Comparison of ENCODE assay signal across 8 mouse cellular contexts in genomic region chr8:45885775-45886174, GRCm38 (mm10). TPM values are rescaled to one million over a fixed set of nuclear protein-coding genes. Genes with fewer than 3 reads are reported as not detected.
DNase-seq lines count a peak whose midpoint lies in the region; ATAC-seq and TF ChIP-seq lines count a peak whose summit lies in the region.

No protein-coding gene starts in this region.

- peak overlapping the region; percentile 44; the same call in 1 of the 2 replicates for H3K4me2 ChIP-seq in liver, embryonic 14.5 days (ENCODE audit: low read depth)

- no peaks in the 10 kb centered on the region for H3K4me1 ChIP-seq in liver, embryonic 14.5 days (replicated peaks; ENCODE audit: control insufficient read depth in 2 of 2, insufficient read depth in 2 of 2, low read length in 1 of 2)
- no peaks in the 10 kb centered on the region; the same call in 1 of the 2 replicates for H3K4me1 ChIP-seq in small intestine, adult 2 months (ENCODE audit: control insufficient read depth, insufficient read depth, insufficient read length, low read length)

- peak; percentile 15; the same call in 1 of the 2 replicates for TF ChIP-seq CTCF in left cerebral cortex, adult 2 months (IDR thresholded peaks at IDR 0.05)
- TF ChIP-seq CTCF in liver, embryonic 14.5 days (IDR thresholded peaks at IDR 0.05; ENCODE audit: low read depth), result no peak
- TF ChIP-seq CTCF in small intestine, adult 2 months (IDR thresholded peaks at IDR 0.05; ENCODE audit: extremely low read depth, insufficient read length, insufficient replicate concordance, low read depth, low read length), result no peak

- no peak for TF ChIP-seq POLR2A in small intestine, adult 2 months (IDR thresholded peaks at IDR 0.05; ENCODE audit: low read depth, low read length)

- peak overlapping the region; percentile 42 for H3K4me3 ChIP-seq in left cerebral cortex, adult 2 months
- H3K4me3 ChIP-seq in liver, embryonic 14.5 days (ENCODE audit: insufficient read depth in 1 of 2, low read depth in 2 of 2, low read length in 2 of 2), result no peak overlapping the region; a peak in 1 of 4 replicates
- H3K4me3 ChIP-seq in small intestine, adult 2 months (ENCODE audit: low read depth, low read length), result peak overlapping the region; percentile 60

- intact Hi-C loops in left cerebral cortex, adult 2 months (cut with DNase I), result no loop called here
- intact Hi-C loops in left cerebral cortex, postnatal 4 days (cut with DNase I), result no loop called here

- H3K27me3 ChIP-seq in liver, embryonic 14.5 days (ENCODE audit: control insufficient read depth, insufficient read depth, low read length), result no peaks in the 10 kb centered on the region; the same call in 1 of the 2 replicates
- peaks cover 5% of the 10 kb centered on the region; the same call in 1 of the 2 replicates for H3K27me3 ChIP-seq in small intestine, adult 2 months (ENCODE audit: control insufficient read depth, insufficient read depth, low read length)

- whole genome bisulfite sequencing in liver, embryonic 14.5 days (ENCODE audit: insufficient replicate concordance), result 31% methylated on average over 2 of the region's 2 CpGs
- 27% methylated on average over 2 of the region's 2 CpGs for WGBS in small intestine, adult 2 months

- no peak overlapping the region for H3K27ac ChIP-seq in left cerebral cortex, adult 2 months
- no peak overlapping the region for H3K27ac ChIP-seq in liver, embryonic 14.5 days
- H3K27ac ChIP-seq in small intestine, adult 2 months (ENCODE audit: insufficient read depth, low read depth, low read length), result peak overlapping the region; percentile 82

- H3K9ac ChIP-seq in liver, embryonic 14.5 days (replicated peaks), result no peak overlapping the region

- no peak for TF ChIP-seq EP300 in liver, embryonic 14.5 days (IDR thresholded peaks at IDR 0.05; ENCODE audit: low read depth)

- ATAC-seq in liver, embryonic 14.5 days (ENCODE audit: insufficient read depth), result no peak

- no peaks in the 10 kb centered on the region for H3K36me3 ChIP-seq in liver, embryonic 14.5 days (replicated peaks; ENCODE audit: control insufficient read depth, insufficient read depth, low read depth)
- H3K36me3 ChIP-seq in small intestine, adult 2 months (ENCODE audit: control insufficient read depth, insufficient read depth, low read length), result no peaks in the 10 kb centered on the region

- no peak for DNase-seq in left cerebral cortex, adult 2 months (ENCODE audit: extremely low spot score in 1 of 2, low spot score in 2 of 2)
- no peak for DNase-seq in left cerebral cortex, adult 9 months (ENCODE audit: low spot score in 2 of 2)
- DNase-seq in gastrocnemius, postnatal 10 days, result peak; percentile 23
- DNase-seq in liver, embryonic 14.5 days (ENCODE audit: low read depth in 3 of 3, low spot score in 3 of 3), result no peak
- no peak for DNase-seq in right cerebral cortex, postnatal 4 days
- no peak for DNase-seq in left cerebral cortex, postnatal 4 days
- no peak for DNase-seq in layer of hippocampus, adult 11-12 months (ENCODE audit: low spot score)

- no peaks in the 10 kb centered on the region for H3K9me3 ChIP-seq in liver, embryonic 14.5 days (ENCODE audit: control insufficient read depth, low read length)

RNA-seq across cellular contexts. Expression of gene Pdlim3, which starts 0.5 kb away (rescaled TPM):
- 1 to 10 TPM; 2.2 to 2.4 TPM for total RNA-seq in left cerebral cortex, adult 2 months (2021)
- 100 to 1,000 TPM; 594 to 743 TPM for total RNA-seq in gastrocnemius, postnatal 10 days (2021)
- 0.64 and 0.69 TPM in 2 replicates for polyA plus RNA-seq in liver, embryonic 14.5 days (2012; rRNA removed)
- polyA plus RNA-seq in liver, embryonic 14.5 days (2014; fragmentation: Nextera tagmentation; extraction: Ambion mirVana), result 0.62 and 0.76 TPM in 2 replicates
- polyA plus RNA-seq in small intestine, adult 2 months (2012; rRNA removed), result 52.8 and 59.5 TPM in 2 replicates
- 1 to 10 TPM in 1 of 2 experiments, under 1 TPM in 1; 0.26 to 1.0 TPM for total RNA-seq in left cerebral cortex, postnatal 4 days (2021)

RNA-seq across cellular contexts. Expression of gene Ccdc110, which starts 48.6 kb away (rescaled TPM):
- 1 to 10 TPM in 1 of 2 experiments, under 1 TPM in 1; 0.84 to 1.3 TPM for total RNA-seq in left cerebral cortex, adult 2 months (2021)
- not detected for total RNA-seq in gastrocnemius, postnatal 10 days (2021)
- not detected in 2 replicates for polyA plus RNA-seq in liver, embryonic 14.5 days (2012; rRNA removed)
- polyA plus RNA-seq in liver, embryonic 14.5 days (2014; fragmentation: Nextera tagmentation; extraction: Ambion mirVana), result not detected in 2 replicates
- 0.04 TPM in 1 of 2 replicates, not detected in the other for polyA plus RNA-seq in small intestine, adult 2 months (2012; rRNA removed)
- 1 to 10 TPM; 1.1 to 1.2 TPM for total RNA-seq in left cerebral cortex, postnatal 4 days (2021)

Comparison
In these comparisons a context has a peak if more than half of its experiments do, and no peak if none do; other contexts are left out.
1. H3K4me3 ChIP-seq: peak in left cerebral cortex, adult 2 months (single experiment) and small intestine, adult 2 months (single experiment); none in liver, embryonic 14.5 days (0 of 2).
2. RNA of gene Pdlim3, which starts 0.5 kb away (total RNA-seq): 594 to 743 TPM in gastrocnemius, postnatal 10 days; 2.2 to 2.4 TPM in left cerebral cortex, adult 2 months and 0.26 to 1.0 TPM in left cerebral cortex, postnatal 4 days; every median in the first group is over 100 times any median in the second.